Mouse (Mus musculus): Measurements from ENCODE around the gene Socs5. TPM values are rescaled to one million over a fixed set of nuclear protein-coding genes. Genes with fewer than 3 reads are reported as not detected.

Socs5 gene
- polyA plus RNA-seq, 1 experiment from 2014 or later: 7.4 TPM

DNA sequence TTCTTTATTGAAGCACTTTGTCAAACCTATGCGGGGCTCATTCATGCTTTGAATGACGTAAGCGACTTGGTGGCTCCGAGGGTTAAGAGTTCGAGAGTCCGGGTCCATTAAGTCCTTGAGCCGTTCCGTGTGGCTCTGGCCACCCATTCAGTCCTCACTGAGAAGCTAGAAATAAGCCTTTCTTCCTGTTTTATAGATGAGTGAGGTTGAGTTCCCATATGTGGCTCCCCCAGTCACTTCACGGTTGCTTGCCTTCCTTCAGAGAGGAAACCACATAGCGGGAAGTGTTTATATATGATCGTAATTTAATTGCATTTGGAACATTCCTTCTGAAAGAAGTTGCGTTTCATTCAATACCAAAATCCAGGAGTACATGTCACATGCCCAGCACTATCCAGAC lies 42.3 kb downstream of the Socs5 start:
- Histone ChIP-seq H3K4me1 (no peaks in the 10 kb centered on the region; the same call in 1 of the 2 replicates), H3K27me3 (ENCODE audit: poor library complexity, severe bottlenecking) (no peaks in the 10 kb centered on the region), H3K4me3 (no peak overlapping the region), H3K27ac (no peak overlapping the region), H3K36me3 (replicated peaks) (no peaks in the 10 kb centered on the region), H3K9me3 (no peaks in the 10 kb centered on the region)
- DNase-seq (ENCODE audit: extremely low spot score, low spot score): no peak
- WGBS: 93% methylated on average over 12 of the region's 12 CpGs

DNA sequence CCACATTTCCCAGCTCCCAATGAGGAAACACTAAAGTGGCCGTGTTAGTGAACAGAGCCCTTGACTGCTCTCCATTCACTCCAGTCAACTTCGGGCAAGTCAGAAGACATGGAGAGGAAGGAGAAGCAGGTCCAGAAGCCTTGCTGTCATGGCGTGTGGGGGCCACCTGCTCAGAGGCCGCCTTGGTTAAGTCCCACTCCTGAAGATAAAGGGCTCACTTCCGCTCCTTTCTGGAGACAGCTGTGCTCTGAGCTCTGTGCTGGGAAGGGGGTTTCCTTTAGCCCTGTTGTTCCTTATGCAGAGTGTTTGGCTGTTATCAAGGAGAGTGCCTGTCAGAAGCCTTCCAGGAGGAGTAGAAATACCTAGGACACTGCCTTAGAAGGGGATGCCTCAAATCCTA lies 45.5 kb downstream of the Socs5 start:
- no peaks in the 10 kb centered on the region for H3K36me3 ChIP-seq (replicated peaks)
- H3K4me1 ChIP-seq: no peaks in the 10 kb centered on the region; the same call in 1 of the 2 replicates
- no peak for DNase-seq (ENCODE audit: extremely low spot score, low spot score)
- H3K27ac ChIP-seq: no peak overlapping the region
- H3K9me3 ChIP-seq: no peaks in the 10 kb centered on the region
- 64% methylated on average over 5 of the region's 5 CpGs for WGBS
- H3K4me3 ChIP-seq: no peak overlapping the region
- H3K27me3 ChIP-seq (ENCODE audit: poor library complexity, severe bottlenecking): no peaks in the 10 kb centered on the region

DNA sequence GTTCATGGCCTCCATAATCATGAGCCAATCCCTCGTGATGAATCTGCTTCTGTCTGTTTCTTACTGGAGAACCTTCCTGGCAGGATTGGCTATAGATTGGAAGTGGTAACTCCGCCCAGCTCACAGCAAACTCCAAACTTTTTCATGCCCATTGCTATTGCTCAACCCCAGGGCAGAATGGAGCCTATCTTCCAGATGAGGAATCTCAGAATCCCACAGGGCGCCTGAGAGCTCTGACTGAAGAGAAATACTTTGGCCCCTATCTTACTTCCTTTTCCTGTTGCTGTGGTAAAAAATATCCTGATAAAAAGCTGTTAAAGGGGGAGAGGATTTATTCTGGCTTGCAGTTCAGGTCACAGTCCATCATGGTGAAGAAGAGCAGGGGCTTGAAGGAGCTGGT lies 48.2 kb downstream of the Socs5 start:
- H3K27me3 ChIP-seq (ENCODE audit: poor library complexity, severe bottlenecking): no peaks in the 10 kb centered on the region
- no peaks in the 10 kb centered on the region; the same call in 1 of the 2 replicates for H3K4me1 ChIP-seq
- WGBS: 86% methylated on average over 3 of the region's 3 CpGs
- no peak overlapping the region for H3K27ac ChIP-seq
- no peaks in the 10 kb centered on the region for H3K36me3 ChIP-seq (replicated peaks)
- H3K9me3 ChIP-seq: no peaks in the 10 kb centered on the region
- H3K4me3 ChIP-seq: no peak overlapping the region
- no peak for DNase-seq (ENCODE audit: extremely low spot score, low spot score)

DNA sequence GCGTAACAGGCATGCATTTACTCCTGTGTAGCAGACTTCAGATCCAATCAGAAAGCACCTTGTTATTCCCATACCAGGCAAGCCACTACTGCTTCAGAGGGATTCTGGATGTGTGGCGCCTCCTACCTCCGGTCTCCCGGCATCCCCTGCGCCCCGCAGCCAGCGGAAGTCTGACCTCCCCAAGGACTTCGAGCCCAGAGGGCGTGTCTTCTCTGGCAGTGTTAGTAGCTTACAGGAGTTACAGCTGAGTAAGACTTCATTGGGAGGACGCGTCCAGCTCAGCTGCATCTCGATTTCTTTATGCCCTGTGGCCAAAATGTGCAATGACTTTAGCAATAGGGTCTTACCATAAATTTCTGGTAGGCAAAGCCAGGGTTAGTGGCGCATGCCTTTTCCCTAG lies 50.3 kb downstream of the Socs5 start:
- Histone ChIP-seq H3K9me3 (no peaks in the 10 kb centered on the region), H3K4me1 (no peaks in the 10 kb centered on the region; the same call in 1 of the 2 replicates), H3K27me3 (ENCODE audit: poor library complexity, severe bottlenecking) (no peaks in the 10 kb centered on the region), H3K36me3 (replicated peaks) (no peaks in the 10 kb centered on the region), H3K27ac (no peak overlapping the region), H3K4me3 (no peak overlapping the region)
- no peak for DNase-seq (ENCODE audit: extremely low spot score, low spot score)
- 68% methylated on average over 13 of the region's 13 CpGs for WGBS

DNA sequence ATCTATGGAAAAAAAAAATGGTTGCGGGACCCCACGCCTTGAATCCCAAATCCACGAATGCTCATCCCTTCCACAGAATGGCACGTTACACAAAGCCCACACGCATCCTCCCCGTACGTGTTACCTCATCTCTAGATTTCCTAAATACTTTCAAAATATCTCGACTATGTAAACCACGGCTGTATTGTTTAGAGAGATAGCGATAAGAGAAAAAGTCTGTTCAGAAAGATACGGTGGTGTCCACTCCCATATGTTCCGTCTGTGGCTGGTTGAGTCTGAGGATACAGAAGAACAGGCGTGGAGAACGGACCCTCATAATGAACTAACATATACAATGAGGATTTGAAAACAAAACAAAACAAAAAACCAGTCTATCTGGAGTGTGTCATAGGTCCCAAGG lies 51.1 kb downstream of the Socs5 start:
- no peak overlapping the region for H3K27ac ChIP-seq
- H3K36me3 ChIP-seq (replicated peaks): no peaks in the 10 kb centered on the region
- no peaks in the 10 kb centered on the region for H3K27me3 ChIP-seq (ENCODE audit: poor library complexity, severe bottlenecking)
- DNase-seq (ENCODE audit: extremely low spot score, low spot score): no peak
- WGBS: 94% methylated on average over 14 of the region's 14 CpGs
- no peaks in the 10 kb centered on the region for H3K4me1 ChIP-seq
- no peaks in the 10 kb centered on the region for H3K9me3 ChIP-seq
- no peak overlapping the region for H3K4me3 ChIP-seq

DNA sequence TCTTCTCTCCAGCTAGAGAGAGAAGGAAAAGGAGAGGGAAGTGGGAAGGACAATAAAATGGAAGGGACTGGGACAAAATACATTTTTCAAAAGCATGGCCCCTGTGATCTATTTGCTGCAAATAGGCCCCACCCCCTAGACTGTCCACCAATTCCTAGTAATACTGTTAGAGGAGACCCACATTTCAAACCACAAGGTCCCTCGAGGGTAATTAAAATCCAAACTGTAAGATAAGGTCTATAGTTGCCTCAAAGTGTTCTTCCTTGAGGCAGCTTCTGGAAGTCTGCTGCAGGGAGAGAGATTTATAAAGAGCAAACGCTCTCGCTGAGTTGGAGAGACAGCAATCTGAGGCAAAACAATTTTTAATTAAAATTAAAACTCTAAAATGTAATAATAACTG lies 52.8 kb downstream of the Socs5 start:
- DNase-seq (ENCODE audit: extremely low spot score, low spot score): no peak
- 92% methylated on average over 3 of the region's 3 CpGs for WGBS
- H3K9me3 ChIP-seq: no peaks in the 10 kb centered on the region
- no peaks in the 10 kb centered on the region for H3K27me3 ChIP-seq (ENCODE audit: poor library complexity, severe bottlenecking)
- no peaks in the 10 kb centered on the region for H3K36me3 ChIP-seq (replicated peaks)
- 0 out of 2 replicates have a peak, but pooled peaks cover 3% of the 10 kb centered on the region for H3K4me1 ChIP-seq
- H3K4me3 ChIP-seq: no peak overlapping the region
- H3K27ac ChIP-seq: no peak overlapping the region

DNA sequence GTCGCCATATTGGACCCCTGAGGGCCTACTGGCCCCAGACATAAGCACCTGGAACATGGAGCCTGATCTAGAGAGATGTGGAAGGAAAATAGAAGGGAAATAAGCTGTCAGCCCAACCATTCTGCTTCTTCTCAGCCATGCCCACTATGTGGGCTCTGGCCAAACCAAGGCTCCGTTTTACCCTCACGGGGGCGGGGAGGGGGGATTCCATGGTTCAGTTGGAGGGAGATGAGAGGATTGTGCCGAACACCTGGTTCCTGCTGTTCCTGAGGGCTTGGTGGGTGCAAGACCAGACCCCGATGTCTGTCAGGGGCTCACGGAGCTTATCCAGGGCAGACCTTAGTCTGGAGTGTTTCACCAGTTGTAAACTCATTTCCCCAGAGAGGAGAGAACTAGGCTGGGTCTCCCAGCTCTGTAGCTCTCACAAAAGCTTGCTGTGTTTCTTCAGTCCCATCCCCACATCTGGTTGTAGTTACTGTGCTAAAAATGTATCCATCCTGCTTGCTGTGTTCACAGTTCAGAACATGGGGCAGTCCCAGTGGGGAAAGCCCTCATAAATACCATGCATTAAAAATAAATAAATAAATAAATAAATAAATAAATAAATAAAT lies 56.9 kb downstream of the Socs5 start:
- Histone ChIP-seq H3K9me3 (no peaks in the 10 kb centered on the region), H3K27me3 (ENCODE audit: poor library complexity, severe bottlenecking) (no peaks in the 10 kb centered on the region), H3K4me3 (no peak overlapping the region), H3K4me1 (peaks cover 11% of the 10 kb centered on the region), H3K36me3 (replicated peaks) (no peaks in the 10 kb centered on the region), H3K27ac (no peak overlapping the region)
- 85% methylated on average over 7 of the region's 7 CpGs for WGBS
- DNase-seq (ENCODE audit: extremely low spot score, low spot score): no peak

DNA sequence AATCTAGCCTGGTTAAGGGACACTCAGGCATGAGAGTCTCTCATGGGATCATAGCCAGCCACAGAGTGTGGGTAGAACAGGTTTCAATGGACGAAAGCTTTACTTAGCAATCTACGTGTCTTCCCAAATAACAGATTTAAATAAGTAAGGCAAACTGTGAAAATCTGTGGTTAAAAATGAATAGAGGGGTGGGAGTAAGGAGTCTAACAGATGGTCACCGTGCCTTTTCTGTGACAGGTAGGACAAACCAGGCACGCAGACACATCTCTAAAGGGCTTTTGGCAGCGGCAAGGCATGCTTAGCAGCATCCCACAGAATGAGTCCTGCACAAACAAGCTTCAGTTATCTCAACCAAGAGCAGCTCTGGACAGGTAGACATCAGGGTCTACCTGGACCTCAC lies 59.9 kb downstream of the Socs5 start:
- Histone ChIP-seq H3K36me3 (replicated peaks) (no peaks in the 10 kb centered on the region), H3K9me3 (no peaks in the 10 kb centered on the region; the same call in 1 of the 2 replicates), H3K4me3 (no peak overlapping the region), H3K27ac (no peak overlapping the region), H3K4me1 (peaks cover 15% of the 10 kb centered on the region), H3K27me3 (ENCODE audit: poor library complexity, severe bottlenecking) (no peaks in the 10 kb centered on the region)
- no peak for DNase-seq (ENCODE audit: extremely low spot score, low spot score)
- WGBS: 96% methylated on average over 5 of the region's 5 CpGs

DNA sequence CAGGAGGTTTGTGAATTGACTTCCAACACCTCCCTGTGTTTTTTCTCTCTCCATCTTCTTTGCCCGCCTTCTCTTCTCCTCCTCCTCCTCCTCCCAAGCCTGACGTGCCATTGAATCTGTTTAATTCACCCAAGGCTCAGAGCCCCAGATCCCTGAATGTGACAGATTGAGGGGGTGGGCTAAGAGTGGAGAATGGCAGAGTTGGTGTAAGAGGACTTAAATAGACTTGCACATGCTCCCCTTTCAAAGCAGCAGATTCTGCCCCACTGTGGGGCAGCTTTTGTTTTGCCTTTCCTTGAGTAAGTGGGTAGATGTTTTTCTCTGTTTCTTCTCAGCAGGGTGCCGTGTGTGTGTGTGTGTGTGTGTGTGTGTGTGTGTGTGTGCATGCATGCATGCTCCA lies 61.6 kb downstream of the Socs5 start:
- Histone ChIP-seq H3K36me3 (replicated peaks) (no peaks in the 10 kb centered on the region), H3K4me1 (peaks cover 15% of the 10 kb centered on the region), H3K9me3 (peaks cover 12% of the 10 kb centered on the region), H3K27ac (no peak overlapping the region), H3K27me3 (ENCODE audit: poor library complexity, severe bottlenecking) (no peaks in the 10 kb centered on the region), H3K4me3 (no peak overlapping the region)
- no peak for DNase-seq (ENCODE audit: extremely low spot score, low spot score)
- WGBS: 42% methylated on average over 3 of the region's 3 CpGs

DNA sequence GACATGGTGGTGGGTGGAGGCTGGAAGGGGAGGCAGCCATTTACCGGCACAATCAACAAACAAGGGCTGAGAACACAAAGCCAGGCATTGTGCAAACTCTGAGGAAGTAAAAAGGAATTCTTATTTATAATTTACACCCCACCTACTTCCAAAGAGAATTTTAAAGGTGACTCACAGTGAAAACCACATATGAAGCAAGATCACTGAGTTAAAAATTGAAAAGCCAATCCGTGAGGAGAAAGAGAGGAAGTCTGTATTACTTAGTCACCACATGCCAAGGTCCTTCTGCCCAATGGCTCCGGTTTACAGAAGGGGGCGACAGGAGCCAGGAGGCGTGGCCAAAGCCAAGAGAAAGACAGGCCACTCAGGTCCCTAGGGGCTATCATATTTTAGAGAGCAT lies 62.9 kb downstream of the Socs5 start:
- Histone ChIP-seq H3K27ac (no peak overlapping the region), H3K9me3 (peaks cover 12% of the 10 kb centered on the region), H3K4me3 (no peak overlapping the region), H3K27me3 (ENCODE audit: poor library complexity, severe bottlenecking) (no peaks in the 10 kb centered on the region), H3K36me3 (replicated peaks) (no peaks in the 10 kb centered on the region), H3K4me1 (peaks cover 12% of the 10 kb centered on the region)
- WGBS: 66% methylated on average over 5 of the region's 5 CpGs
- DNase-seq (ENCODE audit: extremely low spot score, low spot score): no peak

DNA sequence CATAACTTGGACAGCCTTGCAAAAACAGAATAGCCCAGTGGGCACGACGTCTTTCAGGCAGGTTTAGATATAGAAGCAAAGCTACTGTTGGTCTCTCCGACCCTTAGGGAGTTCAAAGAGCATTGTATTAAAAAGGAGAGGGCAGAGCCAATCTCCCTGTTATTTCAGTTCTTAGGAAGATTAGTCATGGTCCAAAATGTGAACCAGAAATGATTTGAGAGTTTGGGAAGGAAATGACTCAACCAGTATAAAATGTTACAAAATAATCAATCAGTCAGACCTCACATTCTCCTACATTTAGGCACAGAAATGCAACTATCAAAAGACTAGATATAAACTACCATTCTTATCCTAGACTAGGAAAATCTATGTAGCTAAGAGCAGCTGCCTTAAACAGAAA lies 64.6 kb downstream of the Socs5 start:
- DNase-seq (ENCODE audit: extremely low spot score, low spot score): no peak
- no peak overlapping the region for H3K27ac ChIP-seq
- H3K36me3 ChIP-seq (replicated peaks): no peaks in the 10 kb centered on the region
- H3K27me3 ChIP-seq (ENCODE audit: poor library complexity, severe bottlenecking): no peaks in the 10 kb centered on the region
- WGBS: 78% methylated on average over 3 of the region's 3 CpGs
- peaks cover 12% of the 10 kb centered on the region for H3K9me3 ChIP-seq
- peaks cover 12% of the 10 kb centered on the region for H3K4me1 ChIP-seq
- no peak overlapping the region for H3K4me3 ChIP-seq

DNA sequence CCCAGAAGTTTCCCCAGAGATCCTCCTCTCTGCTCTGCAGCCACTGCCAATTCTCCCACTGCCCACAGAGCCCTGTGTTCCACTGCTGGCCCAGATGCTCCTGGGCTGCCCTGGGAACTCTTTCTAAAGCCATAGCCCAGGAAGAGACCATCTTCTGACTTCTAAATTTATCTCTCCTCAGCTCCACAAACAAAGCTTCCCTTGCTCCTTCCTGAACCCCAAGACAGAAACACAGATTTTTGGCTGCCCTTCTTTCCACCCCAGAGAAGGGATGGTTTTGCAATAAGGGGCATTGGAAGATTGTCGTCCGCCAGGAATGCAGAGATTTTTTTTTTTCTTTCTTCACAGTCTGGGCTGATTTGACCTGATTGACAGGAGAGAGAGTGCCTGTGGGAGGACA lies 66.5 kb downstream of the Socs5 start:
- Histone ChIP-seq H3K36me3 (replicated peaks) (no peaks in the 10 kb centered on the region), H3K27me3 (ENCODE audit: poor library complexity, severe bottlenecking) (peaks cover 8% of the 10 kb centered on the region; the same call in 1 of the 2 replicates), H3K4me3 (no peak overlapping the region), H3K9me3 (peaks cover 12% of the 10 kb centered on the region), H3K27ac (no peak overlapping the region), H3K4me1 (peaks cover 15% of the 10 kb centered on the region)
- 84% methylated on average over 2 of the region's 2 CpGs for WGBS
- no peak for DNase-seq (ENCODE audit: extremely low spot score, low spot score)

DNA sequence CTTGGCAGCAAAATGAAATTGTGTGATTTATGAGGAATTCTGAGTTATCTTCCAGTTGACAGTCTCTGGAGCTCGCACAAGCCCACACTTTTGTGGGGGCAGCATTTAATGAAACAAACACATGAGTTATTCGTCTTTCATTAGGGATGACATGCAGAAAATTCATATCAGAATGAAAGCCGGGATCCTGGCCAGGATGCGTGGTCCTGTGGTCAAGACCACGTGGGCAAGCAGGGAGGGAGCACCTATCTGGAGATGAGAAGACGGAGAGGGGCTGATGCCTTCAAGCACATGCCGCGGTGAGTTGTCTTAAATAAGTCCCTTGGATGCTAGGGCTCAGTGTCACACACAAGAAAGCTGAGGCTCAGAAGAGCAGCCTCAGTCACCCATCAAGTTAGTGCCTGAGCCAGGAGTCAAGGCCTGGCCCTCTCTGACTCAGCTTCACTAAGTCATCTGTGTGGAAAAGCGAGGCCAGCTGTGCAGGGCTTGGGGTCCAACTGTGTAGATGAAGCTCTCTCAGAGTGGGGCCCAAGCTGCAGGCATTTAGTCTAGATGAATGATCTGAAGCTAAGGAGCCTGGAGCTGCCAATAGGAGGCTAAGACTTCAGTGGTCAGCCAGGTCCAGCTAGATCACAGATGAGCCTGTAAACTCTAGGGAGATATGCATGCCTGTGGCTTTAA lies 67.3 kb downstream of the Socs5 start:
- no peak overlapping the region for H3K27ac ChIP-seq
- H3K27me3 ChIP-seq (ENCODE audit: poor library complexity, severe bottlenecking): peaks cover 14% of the 10 kb centered on the region; the same call in 1 of the 2 replicates
- H3K4me1 ChIP-seq: peaks cover 15% of the 10 kb centered on the region
- no peaks in the 10 kb centered on the region for H3K36me3 ChIP-seq (replicated peaks)
- H3K4me3 ChIP-seq: no peak overlapping the region
- H3K9me3 ChIP-seq: peaks cover 12% of the 10 kb centered on the region
- DNase-seq (ENCODE audit: extremely low spot score, low spot score): no peak
- WGBS: 91% methylated on average over 9 of the region's 9 CpGs
